Mouse (Mus musculus): ENCODE measurements around the gene Isoc2b. TPM values are rescaled to one million over a fixed set of nuclear protein-coding genes. Genes with fewer than 3 reads are reported as not detected.
"Not testable (repeated sequence)": the region's sequence is repeated elsewhere in the genome, so short reads cannot be mapped to it uniquely, and the experiment has no call there.

The Isoc2b gene
- polyA plus RNA-seq, 1 experiment from 2014 or later: 4.2 TPM

- Histone ChIP-seq H3K36me3 (no peaks in the 10 kb centered on the region), H3K4me3 (replicated peaks) (peak overlapping the region; percentile 55), H3K9me3 (no peaks in the 10 kb centered on the region), H3K4me2 (peak overlapping the region; percentile 61), H3K4me1 (replicated peaks) (peaks cover 7% of the 10 kb centered on the region), H3K27me3 (no peaks in the 10 kb centered on the region), H3K9ac (replicated peaks) (peak overlapping the region; percentile 58), H3K27ac (peak overlapping the region; percentile 31; the same call in 1 of the 2 replicates)
- WGBS: 5% methylated on average over 40 of the region's 40 CpGs
- ATAC-seq (ENCODE audit: insufficient number of reproducible peaks, insufficient read depth, low FRiP score, low TSS enrichment, low read depth): peak; percentile 100
These were observed 4.2 kb downstream of the Isoc2b start for GRCm38 (mm10) chr7:4865579-4866493.

GRCm38 (mm10) chr7:4865090-4865489 is 5.0 kb downstream of the Isoc2b start:
- H3K9me3 ChIP-seq: no peaks in the 10 kb centered on the region
- ATAC-seq (ENCODE audit: insufficient number of reproducible peaks, insufficient read depth, low FRiP score, low TSS enrichment, low read depth): no peak
- H3K4me3 ChIP-seq (replicated peaks): peak overlapping the region; percentile 55
- no peak overlapping the region for H3K9ac ChIP-seq (replicated peaks)
- 63% methylated on average over 5 of the region's 5 CpGs for WGBS
- no peaks in the 10 kb centered on the region for H3K36me3 ChIP-seq
- H3K4me1 ChIP-seq (replicated peaks): peaks cover 7% of the 10 kb centered on the region
- H3K4me2 ChIP-seq: peak overlapping the region; percentile 61
- no peaks in the 10 kb centered on the region for H3K27me3 ChIP-seq
- no peak overlapping the region for H3K27ac ChIP-seq

GRCm38 (mm10) chr7:4864130-4864845 is 5.8 kb downstream of the Isoc2b start:
- Histone ChIP-seq H3K9ac (replicated peaks) (no peak overlapping the region), H3K4me2 (no peak overlapping the region), H3K27me3 (no peaks in the 10 kb centered on the region), H3K4me3 (replicated peaks) (no peak overlapping the region), H3K9me3 (no peaks in the 10 kb centered on the region), H3K4me1 (replicated peaks) (peaks cover 7% of the 10 kb centered on the region), H3K27ac (no peak overlapping the region), H3K36me3 (no peaks in the 10 kb centered on the region)
- no peak for ATAC-seq (ENCODE audit: insufficient number of reproducible peaks, insufficient read depth, low FRiP score, low TSS enrichment, low read depth)
- WGBS: 78% methylated on average over 5 of the region's 5 CpGs

- Histone ChIP-seq H3K36me3 (no peaks in the 10 kb centered on the region), H3K27me3 (no peaks in the 10 kb centered on the region), H3K9ac (replicated peaks) (no peak overlapping the region), H3K4me2 (no peak overlapping the region), H3K9me3 (no peaks in the 10 kb centered on the region), H3K4me1 (replicated peaks) (peaks cover 7% of the 10 kb centered on the region), H3K4me3 (replicated peaks) (no peak overlapping the region), H3K27ac (no peak overlapping the region)
- 73% methylated on average over 7 of the region's 7 CpGs for WGBS
- ATAC-seq (ENCODE audit: insufficient number of reproducible peaks, insufficient read depth, low FRiP score, low TSS enrichment, low read depth): no peak
These were observed 6.4 kb downstream of the Isoc2b start for GRCm38 (mm10) chr7:4863541-4864080.

- Histone ChIP-seq H3K27ac (no peak overlapping the region), H3K9me3 (no peaks in the 10 kb centered on the region), H3K27me3 (no peaks in the 10 kb centered on the region), H3K36me3 (no peaks in the 10 kb centered on the region), H3K9ac (replicated peaks) (no peak overlapping the region), H3K4me1 (replicated peaks) (peaks cover 7% of the 10 kb centered on the region), H3K4me2 (no peak overlapping the region), H3K4me3 (replicated peaks) (no peak overlapping the region)
- ATAC-seq (ENCODE audit: insufficient number of reproducible peaks, insufficient read depth, low FRiP score, low TSS enrichment, low read depth): no peak
- WGBS: 50% methylated on average over 1 of the region's 1 CpGs
These were observed 7.0 kb downstream of the Isoc2b start for GRCm38 (mm10) chr7:4863041-4863440.

GRCm38 (mm10) chr7:4860926-4861325 is 9.1 kb downstream of the Isoc2b start:
- WGBS: 73% methylated on average over 3 of the region's 3 CpGs
- not testable (repeated sequence) for H3K4me2 ChIP-seq; H3K27me3 ChIP-seq; ATAC-seq (ENCODE audit: insufficient number of reproducible peaks, insufficient read depth, low FRiP score, low TSS enrichment, low read depth); H3K27ac ChIP-seq; H3K4me1 ChIP-seq (replicated peaks); H3K9ac ChIP-seq (replicated peaks); H3K9me3 ChIP-seq; H3K36me3 ChIP-seq; H3K4me3 ChIP-seq (replicated peaks)

GRCm38 (mm10) chr7:4859418-4859978 is 10.6 kb downstream of the Isoc2b start:
- H3K4me1 ChIP-seq (replicated peaks): no peaks in the 10 kb centered on the region
- 59% methylated on average over 12 of the region's 12 CpGs for WGBS
- no peaks in the 10 kb centered on the region for H3K36me3 ChIP-seq
- ATAC-seq (ENCODE audit: insufficient number of reproducible peaks, insufficient read depth, low FRiP score, low TSS enrichment, low read depth): no peak
- no peak overlapping the region for H3K4me3 ChIP-seq (replicated peaks)
- no peak overlapping the region for H3K9ac ChIP-seq (replicated peaks)
- no peak overlapping the region for H3K27ac ChIP-seq
- no peaks in the 10 kb centered on the region for H3K9me3 ChIP-seq
- no peak overlapping the region for H3K4me2 ChIP-seq
- H3K27me3 ChIP-seq: no peaks in the 10 kb centered on the region; the same call in 1 of the 2 replicates

- Histone ChIP-seq H3K4me3 (replicated peaks) (no peak overlapping the region), H3K9ac (replicated peaks) (no peak overlapping the region), H3K27ac (no peak overlapping the region), H3K4me1 (replicated peaks) (no peaks in the 10 kb centered on the region), H3K4me2 (no peak overlapping the region), H3K36me3 (no peaks in the 10 kb centered on the region), H3K27me3 (no peaks in the 10 kb centered on the region; the same call in none of the 2 replicates), H3K9me3 (no peaks in the 10 kb centered on the region)
- ATAC-seq (ENCODE audit: insufficient number of reproducible peaks, insufficient read depth, low FRiP score, low TSS enrichment, low read depth): no peak
- 59% methylated on average over 7 of the region's 7 CpGs for WGBS
These were observed 12.7 kb downstream of the Isoc2b start for GRCm38 (mm10) chr7:4857321-4857720.

- H3K4me3 ChIP-seq (replicated peaks): no peak overlapping the region
- ATAC-seq (ENCODE audit: insufficient number of reproducible peaks, insufficient read depth, low FRiP score, low TSS enrichment, low read depth): no peak
- H3K27ac ChIP-seq: no peak overlapping the region
- H3K9ac ChIP-seq (replicated peaks): no peak overlapping the region
- no peaks in the 10 kb centered on the region for H3K4me1 ChIP-seq (replicated peaks)
- no peaks in the 10 kb centered on the region for H3K9me3 ChIP-seq
- 86% methylated on average over 9 of the region's 9 CpGs for WGBS
- H3K4me2 ChIP-seq: no peak overlapping the region
- peaks cover 7% of the 10 kb centered on the region for H3K27me3 ChIP-seq
- H3K36me3 ChIP-seq: no peaks in the 10 kb centered on the region
These were observed 13.6 kb downstream of the Isoc2b start for GRCm38 (mm10) chr7:4856508-4856907.

GRCm38 (mm10) chr7:4853613-4854012 is 16.4 kb downstream of the Isoc2b start:
- Histone ChIP-seq H3K9ac (replicated peaks) (no peak overlapping the region), H3K27me3 (peaks cover 24% of the 10 kb centered on the region), H3K9me3 (no peaks in the 10 kb centered on the region), H3K4me1 (replicated peaks) (no peaks in the 10 kb centered on the region), H3K4me3 (replicated peaks) (no peak overlapping the region), H3K4me2 (no peak overlapping the region), H3K36me3 (no peaks in the 10 kb centered on the region), H3K27ac (no peak overlapping the region)
- 70% methylated on average over 3 of the region's 3 CpGs for WGBS
- no peak for ATAC-seq (ENCODE audit: insufficient number of reproducible peaks, insufficient read depth, low FRiP score, low TSS enrichment, low read depth)

- Histone ChIP-seq H3K36me3 (no peaks in the 10 kb centered on the region), H3K27ac (no peak overlapping the region), H3K9ac (replicated peaks) (no peak overlapping the region), H3K4me2 (no peak overlapping the region), H3K4me3 (replicated peaks) (no peak overlapping the region), H3K4me1 (replicated peaks) (no peaks in the 10 kb centered on the region), H3K9me3 (no peaks in the 10 kb centered on the region), H3K27me3 (peaks cover 39% of the 10 kb centered on the region)
- 73% methylated on average over 8 of the region's 8 CpGs for WGBS
- no peak for ATAC-seq (ENCODE audit: insufficient number of reproducible peaks, insufficient read depth, low FRiP score, low TSS enrichment, low read depth)
These were observed 18.8 kb downstream of the Isoc2b start for GRCm38 (mm10) chr7:4851315-4851688.
